Mouse (Mus musculus) erythroblast, adult 5-6 weeks (primary cell): ENCODE data around the gene Crhr2. TPM values are rescaled to one million over a fixed set of nuclear protein-coding genes. Genes with fewer than 3 reads are reported as not detected.

Experiments
- ATAC-seq: replicated peaks from 2 replicates; pipeline ENCODE4 v1.8.0; 2016; ENCODE audit warnings: moderate number of reproducible peaks, mild to moderate bottlenecking, moderate TSS enrichment, inconsistent platforms; ENCODE audit not compliant: poor library complexity, low FRiP score, severe bottlenecking
- total RNA-seq, 2 experiments: library from RNA; stranded (forward) in 1 of 2; stranded (reverse) in 1 of 2; fragments of 150-400 nt in 1 of 2; fragments of 200-764, 138-1000 nt in 1 of 2; gene quantifications; 2 replicates each; pipeline versions ENCODE4 v1.2.3 to v1.2.4; 2015 to 2017; ENCODE audit warnings: low replicate concordance in 2 of 2

Crhr2 gene
- total RNA-seq (2015; ENCODE audit: low replicate concordance) (not detected in 2 replicates), total RNA-seq (2017; ENCODE audit: low replicate concordance) (0.28 TPM in 1 of 2 replicates, not detected in the other)

- no peak for ATAC-seq
Observed at GRCm38 (mm10) chr6:55132794-55133193, at the start of gene Crhr2. TSS of gene Crhr2 (minus strand) at chr6:55133016.

- no peak for ATAC-seq
Observed at GRCm38 (mm10) chr6:55179560-55179959, 46.7 kb upstream of the Crhr2 start.

- no peak for ATAC-seq
Observed at GRCm38 (mm10) chr6:55177060-55177732, 44.4 kb upstream of the Crhr2 start.

GRCm38 (mm10) chr6:55175892-55176291 is 43.1 kb upstream of the Crhr2 start:
- ATAC-seq, result no peak

- ATAC-seq, result no peak
Observed at GRCm38 (mm10) chr6:55175456-55175855, 42.6 kb upstream of the Crhr2 start.

GRCm38 (mm10) chr6:55174741-55175181 is 41.9 kb upstream of the Crhr2 start, which contains the start of gene Inmt:
TSS of gene Inmt (minus strand) at chr6:55175043.
- no peak for ATAC-seq

GRCm38 (mm10) chr6:55173941-55174349 is 41.1 kb upstream of the Crhr2 start:
- no peak for ATAC-seq

- ATAC-seq, result no peak
Observed at GRCm38 (mm10) chr6:55173171-55173570, 40.4 kb upstream of the Crhr2 start.

GRCm38 (mm10) chr6:55171638-55172037 is 38.8 kb upstream of the Crhr2 start:
- ATAC-seq, result no peak

- ATAC-seq, result no peak
Observed at GRCm38 (mm10) chr6:55169818-55170217, 37.0 kb upstream of the Crhr2 start.

- ATAC-seq, result peak; percentile 77
Observed at GRCm38 (mm10) chr6:55166777-55167463, 34.1 kb upstream of the Crhr2 start.

- ATAC-seq, result no peak
Observed at GRCm38 (mm10) chr6:55163046-55163584, 30.3 kb upstream of the Crhr2 start.

- ATAC-seq, result no peak
Observed at GRCm38 (mm10) chr6:55161311-55161761, 28.5 kb upstream of the Crhr2 start.

GRCm38 (mm10) chr6:55159256-55159655 is 26.4 kb upstream of the Crhr2 start:
- ATAC-seq, result no peak

GRCm38 (mm10) chr6:55152226-55152625 is 19.4 kb upstream of the Crhr2 start:
- ATAC-seq, result no peak

GRCm38 (mm10) chr6:55146138-55146537 is 13.3 kb upstream of the Crhr2 start:
- no peak for ATAC-seq

GRCm38 (mm10) chr6:55145285-55145684 is 12.5 kb upstream of the Crhr2 start:
- no peak for ATAC-seq

GRCm38 (mm10) chr6:55138343-55138742 is 5.5 kb upstream of the Crhr2 start:
- ATAC-seq, result no peak

- ATAC-seq, result no peak
Observed at GRCm38 (mm10) chr6:55133425-55133824, 609 bp upstream of the Crhr2 start.

GRCm38 (mm10) chr6:55131301-55131700 is 1.5 kb downstream of the Crhr2 start:
- ATAC-seq, result no peak

- ATAC-seq, result no peak
Observed at GRCm38 (mm10) chr6:55130631-55131030, 2.2 kb downstream of the Crhr2 start.
